Mouse (Mus musculus) small intestine, adult 2 months (tissue): ENCODE measurements around the gene Plxnb1.

Source experiments
- CTCF ChIP-seq: fragments of 200-500 bp; IDR thresholded peaks from 2 replicates; pipeline ENCODE4 v1.5.1; 2012; ENCODE audit warnings: low read depth, mild to moderate bottlenecking, control low read depth, inconsistent platforms, low read length, moderate library complexity, mixed read lengths; ENCODE audit not compliant: insufficient replicate concordance, insufficient read length; ENCODE audit errors: extremely low read depth
- POLR2A ChIP-seq: fragments of 200-500 bp; IDR thresholded peaks from 2 replicates; pipeline ENCODE4 v1.6.1; 2012; ENCODE audit warnings: low read depth, mild to moderate bottlenecking, control low read depth, inconsistent platforms, low read length, moderate library complexity

DNA sequence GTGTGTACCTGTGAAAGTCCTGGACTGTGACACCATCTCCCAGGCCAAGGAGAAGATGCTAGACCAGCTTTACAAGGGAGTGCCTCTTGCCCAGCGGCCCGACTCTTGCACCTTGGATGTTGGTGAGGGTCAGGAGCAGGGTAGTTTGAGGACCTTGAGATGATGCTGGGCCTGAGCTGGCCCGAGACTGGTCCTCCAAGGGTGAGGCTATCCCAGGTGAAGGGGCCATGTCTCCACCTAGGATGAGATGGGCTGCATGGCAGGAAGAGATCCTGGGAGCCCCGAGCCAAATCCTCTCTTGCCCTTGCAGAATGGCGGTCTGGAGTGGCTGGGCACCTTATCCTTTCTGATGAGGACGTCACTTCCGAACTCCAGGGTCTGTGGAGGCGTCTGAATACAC lies 18.1 kb downstream of the Plxnb1 start:
- TF ChIP-seq POLR2A (no peak), CTCF (no peak)
